Mouse (Mus musculus) c-Kit-positive CD71-negative TER-119-negative erythroid progenitor cells, embryonic 14.5 days (primary cell): ENCODE results near the gene 3110009E18Rik.

Source experiments
- DNase-seq: peaks from one replicate; pipeline ENCODE4 v3.0.0-alpha.2; 2013; ENCODE audit warnings: low read depth

Gene 3110009E18Rik

DNA sequence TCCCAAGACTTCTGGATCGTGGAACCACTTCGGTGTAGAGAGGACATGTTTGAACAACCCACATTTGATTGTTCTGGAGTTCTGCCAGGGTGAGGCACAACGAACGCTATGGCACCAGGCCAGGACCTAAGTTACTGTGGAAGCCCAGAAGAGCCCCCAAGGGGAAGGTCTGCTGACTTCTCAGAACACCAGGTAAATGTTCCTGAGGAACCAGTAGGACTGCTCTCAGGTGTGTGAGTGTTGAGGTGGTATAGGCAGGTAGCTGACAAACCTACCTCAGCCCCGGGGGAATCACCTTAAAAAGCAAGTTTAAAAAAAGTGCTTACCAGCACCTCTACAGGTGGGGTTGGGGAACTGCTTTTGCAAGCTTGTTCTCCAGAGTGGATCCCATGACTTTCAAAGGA lies 15.4 kb upstream of the 3110009E18Rik start:
- DNase-seq, result no peak

DNA sequence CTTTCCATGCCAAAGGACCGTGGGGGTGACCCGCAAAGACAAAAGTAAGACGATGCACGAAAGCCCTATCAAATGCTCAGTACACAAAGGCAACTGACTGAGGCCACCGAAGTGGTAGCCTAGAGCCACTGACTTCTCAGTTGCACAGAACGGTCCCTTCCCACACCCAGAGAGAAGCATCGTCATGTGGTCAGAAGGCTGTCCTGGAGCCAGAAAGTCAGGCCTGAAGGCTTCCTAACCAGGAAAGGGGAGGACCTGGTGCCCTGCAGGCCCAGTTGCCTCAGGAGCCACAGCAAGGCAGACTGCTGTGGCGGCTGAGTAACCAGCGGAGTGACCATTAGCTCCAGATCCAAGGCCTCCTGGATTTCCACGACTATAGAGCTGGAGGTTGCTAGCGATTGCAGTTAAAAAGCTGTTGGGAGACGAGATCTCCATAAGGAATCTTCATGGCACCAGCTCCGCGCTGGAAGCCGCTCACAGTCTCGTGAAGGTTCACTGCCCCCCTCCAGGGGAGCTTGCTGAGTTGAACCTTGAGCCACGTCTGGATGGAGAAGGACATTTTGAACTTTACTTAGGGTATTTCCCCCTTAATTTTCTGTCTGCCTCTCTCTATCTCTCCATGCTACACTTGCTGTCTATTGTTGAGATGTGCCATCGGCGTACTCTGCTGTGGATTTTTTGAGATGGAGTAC lies 11.1 kb upstream of the 3110009E18Rik start:
- no peak for DNase-seq

DNA sequence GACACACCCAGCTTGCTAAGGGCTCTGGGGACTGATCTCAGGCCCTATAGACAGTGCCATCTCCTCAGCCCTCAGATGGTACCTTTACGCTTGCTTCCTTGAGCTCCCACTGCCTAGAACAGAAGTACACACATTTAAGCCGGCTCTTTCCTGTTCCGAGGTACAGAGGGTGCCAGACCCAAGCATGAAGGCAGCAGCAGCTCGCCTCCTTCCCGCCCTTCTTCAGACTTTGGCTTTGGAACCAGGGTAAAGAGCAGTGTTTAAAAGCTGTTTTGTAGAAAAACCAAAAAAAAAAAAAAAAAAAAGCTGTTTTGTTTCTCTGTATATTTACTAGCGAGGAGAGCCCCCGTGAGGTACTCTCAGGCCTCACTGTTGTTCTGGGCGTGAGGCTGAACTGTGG lies 9.2 kb upstream of the 3110009E18Rik start:
- no peak for DNase-seq

DNA sequence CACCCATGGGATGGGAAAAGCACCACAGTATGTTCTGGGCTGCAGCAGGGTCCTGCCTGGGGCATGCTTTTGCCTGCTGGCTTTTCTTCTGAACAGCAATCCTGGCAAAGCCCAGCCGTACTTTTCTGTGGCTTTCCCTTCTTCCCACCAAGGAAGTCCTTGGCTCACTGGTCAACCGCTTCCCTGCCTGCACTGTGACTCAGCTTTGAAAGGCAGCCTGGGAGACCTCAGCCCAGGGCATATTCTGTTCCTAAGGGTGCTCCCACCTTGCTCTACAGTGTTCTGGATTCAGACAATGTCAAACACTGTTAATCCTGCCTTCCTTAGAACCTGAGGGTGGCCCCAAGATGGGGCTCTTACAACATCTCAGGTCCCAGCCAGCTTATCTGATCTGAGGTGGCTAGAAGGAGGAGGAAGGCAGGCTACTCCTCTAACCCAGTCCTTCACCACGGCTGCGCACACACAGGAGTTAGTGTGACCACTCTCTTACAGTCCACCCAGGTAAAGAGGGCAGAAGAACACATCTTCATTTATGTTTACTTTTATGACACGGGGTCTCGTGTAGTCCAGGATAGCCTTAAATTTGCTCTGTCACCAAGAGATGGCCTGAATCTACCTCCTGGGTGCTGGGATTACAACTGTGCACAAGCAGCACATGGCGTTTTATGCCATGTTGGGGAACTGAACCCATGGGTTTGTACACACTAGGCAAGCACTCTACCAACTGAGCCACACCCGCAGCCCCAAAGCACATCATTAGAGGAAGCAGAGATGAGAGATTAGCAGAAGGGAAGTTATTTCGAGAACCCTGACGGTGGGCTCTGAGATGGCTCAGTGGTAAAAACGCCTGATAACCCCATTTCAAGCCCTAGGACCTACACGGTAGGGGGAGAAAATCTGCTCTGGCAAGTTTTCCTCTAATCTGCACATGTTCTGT lies 8.5 kb upstream of the 3110009E18Rik start:
- DNase-seq, result no peak

DNA sequence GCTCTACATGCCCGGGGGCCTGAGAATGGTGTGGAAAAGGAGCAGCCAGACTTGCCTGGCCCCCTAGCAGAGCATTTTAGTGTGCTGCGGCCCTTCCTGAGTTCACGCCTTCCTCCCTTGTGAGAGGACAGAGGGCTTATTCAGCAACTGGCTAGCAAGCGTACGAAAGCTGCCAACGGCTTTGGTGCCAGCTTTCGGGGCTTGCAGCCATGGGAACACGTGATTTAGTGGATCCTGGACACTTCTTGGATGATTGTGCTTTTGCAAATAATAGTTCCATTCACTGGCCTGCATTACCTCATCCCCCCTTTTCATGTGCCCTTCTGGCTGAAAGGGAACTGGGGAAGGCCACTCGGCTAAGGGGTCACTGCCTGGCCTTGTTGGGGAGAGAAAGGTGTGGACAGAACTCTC lies 5.3 kb upstream of the 3110009E18Rik start:
- DNase-seq, result no peak

DNA sequence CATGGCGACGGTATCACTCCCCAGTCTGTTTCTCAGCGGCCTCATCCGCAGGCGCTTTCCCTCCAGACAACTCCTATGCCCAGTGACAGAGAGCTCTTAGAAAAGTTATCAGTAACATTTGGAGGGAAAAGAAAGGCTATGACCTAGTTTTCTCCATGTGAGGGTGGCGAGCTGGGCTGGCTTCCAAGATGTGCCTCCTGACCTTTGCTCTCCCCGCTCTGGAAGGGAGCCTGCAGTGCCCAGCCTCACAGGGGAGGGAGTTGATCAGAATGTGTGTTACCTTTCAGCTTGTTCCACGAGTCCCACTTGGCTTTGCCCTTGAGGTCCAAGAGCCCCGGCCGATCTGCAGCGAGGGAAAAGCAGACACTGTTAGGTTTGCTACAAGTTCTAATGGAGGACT lies 4.9 kb upstream of the 3110009E18Rik start:
- DNase-seq, result no peak

DNA sequence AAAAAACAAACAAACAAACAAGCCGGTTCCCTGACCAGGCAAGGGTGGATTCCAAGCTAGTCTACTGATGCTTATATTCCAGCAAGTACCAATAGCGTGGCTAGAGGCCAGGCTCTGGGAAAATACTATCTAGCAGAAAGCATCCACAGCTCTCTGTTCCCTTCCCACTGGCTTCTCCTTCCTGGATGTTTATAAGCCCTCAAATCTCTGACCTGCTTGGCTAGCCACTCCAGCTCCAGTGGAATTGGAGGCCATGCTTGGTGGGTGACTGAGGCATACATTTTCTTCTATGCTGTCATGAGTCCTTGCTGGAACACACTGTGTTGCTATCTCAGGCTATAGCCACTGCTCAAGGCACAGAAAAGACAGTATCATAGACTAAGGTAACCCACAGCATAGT lies 2.1 kb upstream of the 3110009E18Rik start:
- no peak for DNase-seq

DNA sequence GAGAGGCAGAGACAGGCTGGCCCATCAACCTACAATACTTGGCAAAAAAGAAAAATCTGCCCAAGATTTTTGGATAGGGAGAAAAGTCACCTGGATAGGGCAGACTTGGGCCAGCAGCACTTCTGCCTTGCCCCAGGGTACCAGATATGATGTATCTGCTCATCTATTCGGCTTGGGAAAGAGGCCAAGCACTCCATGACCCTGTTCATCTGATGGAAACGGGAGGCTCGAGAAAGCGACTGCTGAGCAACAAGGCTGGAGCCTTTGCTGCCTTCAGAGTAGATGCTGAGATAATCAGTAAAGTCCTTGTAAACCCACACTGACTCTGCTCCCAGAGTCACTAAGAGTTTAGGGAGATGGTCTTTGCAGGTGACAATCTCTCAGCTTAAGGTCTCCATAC lies 1.6 kb upstream of the 3110009E18Rik start:
- no peak for DNase-seq

DNA sequence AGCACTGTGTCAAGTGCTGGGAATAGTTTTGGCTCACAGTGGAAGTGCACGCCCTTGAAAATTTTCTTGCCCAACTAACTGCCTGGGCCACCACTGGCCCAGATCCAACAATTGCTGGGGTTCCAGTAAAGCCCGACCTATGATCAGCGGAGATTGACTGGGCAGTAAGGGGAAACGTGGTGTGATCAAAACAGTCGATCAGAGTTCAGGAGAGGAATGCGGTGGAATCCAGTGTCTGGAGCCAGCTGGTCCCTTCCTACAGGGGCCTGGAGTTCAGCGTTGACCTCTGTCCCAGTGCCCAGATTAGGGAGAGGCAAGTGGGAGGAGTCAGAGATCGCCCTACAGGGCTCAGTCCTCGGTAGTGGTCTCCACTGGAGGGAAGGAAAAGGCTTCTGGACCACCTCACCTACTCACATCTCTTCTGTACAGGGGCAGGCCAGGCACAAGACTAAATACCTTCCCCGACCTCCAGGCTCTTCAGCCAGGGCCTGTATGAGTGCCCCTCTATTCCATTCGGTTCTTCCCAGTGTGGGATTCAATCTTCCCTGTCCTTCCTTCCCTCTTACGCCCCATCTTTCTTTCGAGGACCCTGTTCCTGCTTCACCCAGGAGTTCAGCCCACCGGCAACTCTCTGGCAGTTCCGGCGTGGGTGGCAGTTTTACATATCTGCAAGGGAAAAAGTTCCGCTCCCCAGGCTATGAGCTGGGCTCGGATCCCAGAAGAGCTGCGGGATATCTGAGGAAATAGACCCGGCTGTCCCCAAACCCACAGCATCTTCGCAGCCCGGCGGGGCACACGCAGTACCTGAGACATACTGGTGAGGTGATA lies 632 bp upstream of the 3110009E18Rik start:
- DNase-seq, result no peak

DNA sequence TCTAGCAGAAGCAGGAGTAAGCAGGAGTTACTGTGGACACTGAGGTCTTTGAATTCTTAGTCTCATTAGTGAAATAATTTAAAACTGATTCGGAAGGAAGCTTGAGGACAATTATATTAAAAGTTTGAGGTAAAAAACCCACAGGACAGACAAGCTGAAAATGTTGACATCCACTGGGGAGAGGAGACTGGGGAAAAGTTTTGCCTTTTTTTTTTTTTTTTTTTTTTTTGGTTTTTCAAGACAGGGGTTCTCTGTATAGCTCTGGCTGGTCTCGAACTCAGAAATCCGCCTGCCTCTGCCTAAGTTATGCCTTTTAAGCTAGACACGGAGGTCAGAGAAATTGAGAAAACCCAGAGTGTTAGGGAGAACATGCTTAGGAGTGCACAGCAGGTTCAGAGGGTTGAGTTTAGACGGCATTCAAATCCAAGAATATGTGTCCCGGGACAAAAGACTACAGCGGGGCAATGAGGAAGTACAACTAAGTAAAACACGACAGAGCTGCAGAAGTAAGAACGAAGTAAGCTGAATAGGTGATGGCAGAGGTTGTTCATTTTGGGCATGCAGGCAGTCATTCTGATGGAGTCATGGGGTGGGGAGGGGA lies 1.0 kb downstream of the 3110009E18Rik start:
- DNase-seq, result no peak

DNA sequence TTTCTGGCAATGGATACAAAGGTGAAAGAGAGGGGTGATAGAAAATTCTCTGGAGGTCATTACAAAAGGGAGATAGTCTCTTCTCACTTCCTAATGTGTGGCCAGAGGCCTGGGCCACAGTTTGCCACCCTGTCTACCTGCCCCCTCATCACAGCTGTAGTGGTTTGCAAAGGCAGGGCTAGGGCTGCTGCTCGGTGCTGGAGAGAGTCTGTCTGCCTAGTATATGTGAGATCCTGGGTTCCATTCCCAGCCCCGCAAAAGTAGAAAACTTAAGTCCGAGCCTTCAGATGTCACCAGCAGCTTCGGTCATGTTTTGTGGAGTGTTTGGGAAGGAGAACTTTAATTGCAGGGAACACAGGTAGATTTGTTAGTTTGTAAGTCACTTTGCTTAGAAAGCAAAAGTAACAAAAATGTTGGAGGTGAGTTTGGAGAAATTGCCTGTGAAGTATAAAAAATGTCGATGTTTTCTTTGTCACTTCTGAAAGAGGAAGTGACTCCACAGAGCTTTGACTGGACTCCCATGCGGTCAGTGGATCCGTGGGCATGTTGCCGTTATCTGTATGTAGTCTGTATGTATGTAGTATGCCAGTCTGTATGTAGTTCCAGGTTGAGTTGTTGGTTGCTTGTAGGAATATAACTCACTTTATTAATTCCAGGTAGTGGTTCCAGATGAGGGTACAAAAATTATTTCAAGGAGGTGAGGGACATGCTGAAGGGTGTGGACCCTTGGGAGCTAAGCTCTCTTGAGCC lies 1.8 kb downstream of the 3110009E18Rik start:
- no peak for DNase-seq

DNA sequence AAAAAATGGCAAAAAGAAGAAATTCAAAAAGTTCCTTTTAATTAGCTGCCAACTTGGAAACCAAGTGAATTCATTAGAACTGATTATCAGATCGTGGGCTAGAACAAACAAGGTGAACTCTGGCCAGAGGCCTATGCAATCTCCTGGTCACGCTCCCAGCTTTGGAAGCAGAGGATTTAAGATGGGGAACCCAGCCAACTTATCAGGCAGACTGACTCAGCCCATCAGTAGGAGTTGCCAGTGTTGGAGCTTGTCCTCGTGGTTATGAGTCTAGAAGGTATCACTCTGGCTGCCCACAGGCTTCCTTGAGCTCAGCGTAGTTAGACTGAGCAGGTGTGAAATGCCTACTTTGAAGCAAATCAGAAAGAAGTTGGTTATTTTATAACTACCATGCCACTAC lies 3.9 kb downstream of the 3110009E18Rik start:
- DNase-seq, result no peak

DNA sequence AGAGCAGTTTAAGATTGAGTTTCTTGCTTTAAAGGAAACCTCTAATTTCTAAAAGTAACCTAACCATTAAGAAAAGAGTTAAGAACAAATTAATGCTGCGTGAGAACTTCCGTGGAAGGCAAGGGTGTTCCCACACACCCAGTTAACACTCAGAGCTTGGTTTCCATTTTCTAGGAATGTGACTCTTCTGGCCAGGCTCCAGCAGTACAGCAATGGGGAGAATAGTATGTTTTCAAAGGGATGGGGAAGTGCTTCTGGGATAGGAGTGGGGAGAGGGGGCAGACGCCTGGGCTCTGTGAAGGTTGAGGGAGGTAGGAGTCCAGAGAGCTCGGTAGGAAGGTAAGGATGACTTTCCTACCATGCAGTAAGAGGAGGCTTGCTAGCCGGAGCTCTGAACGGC lies 4.5 kb downstream of the 3110009E18Rik start:
- DNase-seq, result no peak

DNA sequence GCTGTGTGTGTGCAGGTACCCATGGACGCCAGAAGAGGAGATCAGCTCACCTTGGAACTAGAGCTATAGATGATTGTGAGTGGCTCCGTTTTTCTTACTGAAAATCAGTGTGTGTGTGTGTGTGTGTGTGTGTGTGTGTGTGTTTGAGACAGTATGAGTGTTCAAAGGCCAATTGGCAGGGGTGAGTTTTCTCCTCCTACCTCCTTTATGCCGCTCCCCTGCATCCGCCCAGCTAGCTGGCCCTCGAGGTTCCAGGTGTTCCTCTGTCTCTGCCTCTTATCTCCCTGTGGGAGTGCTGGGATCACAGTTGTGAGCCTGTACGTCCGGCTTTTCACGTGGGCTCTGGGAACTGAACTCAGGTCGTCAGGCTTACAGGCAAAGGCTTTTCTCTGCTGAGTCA lies 5.3 kb downstream of the 3110009E18Rik start:
- DNase-seq, result no peak

DNA sequence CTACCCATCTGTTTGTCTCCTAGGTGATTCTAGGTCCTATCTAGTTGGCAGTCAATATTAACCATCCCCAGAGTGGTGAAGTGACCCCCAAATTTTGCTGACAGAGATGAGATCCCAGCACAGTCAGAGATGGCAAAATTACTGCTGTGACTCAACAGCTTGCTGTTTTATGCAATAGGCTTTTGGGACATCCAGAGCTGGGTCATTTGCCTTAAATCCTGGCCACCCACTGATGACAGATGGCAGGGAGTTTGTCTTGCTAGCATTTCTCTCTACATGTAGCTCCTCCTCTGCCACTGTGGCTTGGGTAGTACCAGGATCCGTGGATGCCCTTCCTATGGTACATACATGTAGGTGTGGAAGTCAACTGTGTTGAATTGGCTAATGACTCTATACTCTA lies 11.4 kb downstream of the 3110009E18Rik start:
- no peak for DNase-seq

DNA sequence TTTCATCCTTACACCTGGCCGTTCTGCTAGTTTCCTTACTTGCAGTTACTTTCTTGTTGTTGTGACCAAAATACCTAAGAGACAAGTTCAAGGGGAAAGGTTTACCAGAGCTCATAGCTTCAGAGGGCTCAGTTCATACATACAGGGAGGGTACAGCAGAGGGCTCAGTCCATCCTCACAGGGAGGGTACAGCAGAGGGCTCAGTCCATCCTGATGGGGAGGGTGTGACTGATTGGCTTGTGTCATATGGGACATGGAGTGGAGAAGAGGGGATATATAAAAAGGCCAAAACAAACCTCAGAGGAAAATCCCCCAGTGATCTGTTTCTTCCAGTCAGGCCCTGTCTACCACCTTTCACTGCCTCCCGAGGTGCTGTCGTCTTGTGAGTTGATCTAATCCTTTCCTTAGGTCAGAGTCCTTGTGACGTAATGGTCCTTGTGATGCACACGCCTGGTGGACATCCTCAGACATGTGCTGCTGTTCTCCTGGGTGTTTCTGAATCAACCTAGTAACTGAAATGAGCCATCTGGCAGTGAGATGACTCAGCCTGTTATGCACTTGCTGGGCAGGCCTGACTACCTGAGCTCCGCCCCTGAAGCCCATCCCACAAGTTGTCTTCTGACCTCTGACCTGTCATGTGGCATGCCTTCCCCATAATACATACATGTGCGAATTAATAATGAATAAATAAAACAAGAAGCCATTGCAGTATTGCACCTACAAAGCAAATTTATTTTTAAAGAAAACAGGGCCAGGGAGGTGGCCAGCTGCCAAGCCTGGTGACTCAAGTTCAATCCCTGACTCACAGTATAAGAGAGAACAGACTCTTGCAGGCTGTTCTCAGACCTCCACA lies 15.2 kb downstream of the 3110009E18Rik start:
- no peak for DNase-seq

DNA sequence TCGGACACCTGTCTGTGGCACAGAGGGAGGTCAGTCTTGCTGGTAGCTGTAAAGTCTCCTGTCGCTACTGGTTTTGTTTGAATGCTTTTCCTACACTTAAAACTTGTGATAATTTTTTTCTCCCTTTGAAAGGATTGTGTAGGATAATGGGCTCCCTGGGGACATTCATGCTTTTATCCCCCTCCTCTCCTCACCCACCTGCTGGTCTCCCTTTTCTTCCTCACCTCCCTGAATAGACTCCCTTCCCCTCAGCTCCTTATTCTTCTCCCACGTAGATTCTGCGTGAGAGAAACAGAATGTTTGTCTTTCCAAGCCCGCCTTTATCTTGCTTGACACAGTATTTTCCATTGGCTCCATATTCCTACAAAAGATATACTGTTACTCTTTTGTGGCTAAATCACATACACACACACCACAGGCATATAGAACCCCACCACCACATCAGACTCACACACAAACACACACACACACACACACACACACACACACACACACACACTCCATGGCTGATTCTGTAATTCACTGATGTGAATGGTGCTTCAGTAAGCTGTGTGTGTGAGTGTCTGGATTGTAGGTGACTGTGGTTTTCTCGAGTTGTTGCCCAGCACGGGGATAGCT lies 18.0 kb downstream of the 3110009E18Rik start:
- DNase-seq, result no peak

DNA sequence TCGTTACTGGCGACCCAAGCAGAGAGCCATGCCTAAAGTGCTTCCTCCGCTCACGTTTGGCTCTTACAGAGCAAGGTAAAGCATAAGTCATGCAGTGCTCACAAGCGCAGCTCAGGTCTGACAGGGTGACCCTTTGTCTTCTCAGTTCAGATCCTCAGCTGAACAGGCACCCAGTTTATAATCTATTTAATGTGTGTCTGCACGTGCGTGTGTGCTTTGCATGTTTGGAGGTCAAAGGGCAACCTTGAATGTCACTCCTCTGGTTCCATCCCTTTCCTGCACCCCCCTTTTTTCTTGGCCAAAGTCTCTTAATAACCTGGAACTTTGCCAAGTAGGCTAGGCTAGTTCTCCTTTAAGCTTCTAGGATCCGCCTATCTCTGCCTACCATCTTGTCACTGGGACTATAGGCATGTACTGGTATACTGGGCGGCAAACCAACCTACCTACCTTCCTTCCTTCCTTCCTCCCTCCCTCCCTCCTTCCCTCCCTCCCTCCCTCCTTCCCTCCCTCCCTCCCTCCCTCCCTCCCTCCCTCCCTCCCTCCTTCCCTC lies 19.2 kb downstream of the 3110009E18Rik start:
- no peak for DNase-seq

DNA sequence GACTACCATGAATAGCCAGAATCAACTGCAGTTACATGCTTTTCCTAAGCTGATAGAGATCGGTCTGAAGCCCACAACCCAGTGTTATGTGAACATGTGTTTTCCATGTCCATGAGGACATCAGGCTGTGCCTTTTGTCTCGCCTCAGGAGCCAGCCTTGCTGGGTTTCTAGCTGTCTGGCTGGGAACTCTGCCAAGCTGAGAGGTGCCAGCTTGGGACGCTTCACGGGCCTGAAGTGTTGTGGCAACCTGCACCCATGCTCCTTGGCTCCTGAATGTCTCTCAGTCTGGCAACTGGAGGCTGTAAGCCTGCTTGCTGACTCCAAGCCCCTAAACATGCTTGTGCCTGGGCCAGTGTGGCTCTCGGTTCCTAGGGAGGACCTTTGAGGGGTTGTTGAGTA lies 21.6 kb downstream of the 3110009E18Rik start:
- DNase-seq, result no peak
